Mouse (Mus musculus) liver, embryonic 14.5 days (tissue): ENCODE measurements around the gene Chst5.

Source experiments
- CTCF ChIP-seq: IDR thresholded peaks from 2 replicates; pipeline ENCODE4 v1.5.1; 2016; ENCODE audit warnings: antibody characterized with exemption, low read depth, control low read depth
- EP300 ChIP-seq: IDR thresholded peaks from 2 replicates; pipeline ENCODE4 v1.6.1; 2016; ENCODE audit warnings: antibody characterized with exemption, low read depth

DNA sequence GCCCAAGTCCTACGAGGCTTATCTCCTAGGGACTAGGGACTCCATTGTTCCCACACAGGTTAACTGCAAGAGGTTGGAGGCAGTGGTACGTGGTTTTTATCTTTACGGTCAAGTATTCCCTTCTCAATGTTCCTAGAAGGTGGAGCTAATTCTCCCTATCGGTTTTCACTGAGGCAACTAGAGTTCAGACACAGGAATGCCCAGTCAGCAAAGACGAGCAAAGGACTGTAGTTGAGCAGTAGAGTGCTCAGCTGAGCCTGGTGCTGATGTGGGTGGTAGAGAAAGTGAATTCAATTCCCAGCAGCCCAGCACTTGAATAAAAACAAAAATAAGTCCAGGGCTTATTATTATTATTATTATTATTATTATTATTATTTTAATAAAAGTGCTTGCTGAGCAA, 17.6 kb downstream of the Chst5 start:
- TF ChIP-seq CTCF (no peak), EP300 (no peak)
